Mouse (Mus musculus): ENCODE measurements at regions not wholly inside any gene's neighbourhood (a gene's known extent, or its start where the extent isn't known, plus 50 kb on each side); places are given as distances from the start of the nearest gene placed in this dataset.
A peak's percentile ranks its signal among the peaks of the same experiment; 100 is the strongest.

DNA sequence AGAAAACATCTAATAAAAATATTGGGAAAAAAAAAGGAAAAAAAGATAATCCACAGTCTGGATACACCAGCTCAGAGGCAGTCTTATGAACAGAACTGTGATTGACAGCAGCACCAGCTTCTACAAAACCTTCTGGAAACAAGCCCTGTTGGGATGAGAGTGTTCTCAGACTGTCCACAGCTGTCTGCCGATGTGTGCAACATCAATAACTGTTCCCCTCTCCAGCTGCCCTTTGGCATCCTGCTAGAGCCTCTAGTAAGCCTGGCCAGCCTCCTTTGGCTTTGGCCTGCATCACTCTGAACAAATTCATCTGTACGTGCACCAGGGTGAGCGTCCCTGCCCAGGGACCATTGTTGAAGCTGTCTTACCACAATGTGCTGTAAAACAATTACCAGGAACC lies 137.0 kb upstream of the Irs2 start:
- no peak for DNase-seq (ENCODE audit: low spot score)

- no peak for DNase-seq (ENCODE audit: low spot score)
Observed at GRCm38 (mm10) chr8:11140566-11140965, 132.3 kb upstream of the Irs2 start.

DNA sequence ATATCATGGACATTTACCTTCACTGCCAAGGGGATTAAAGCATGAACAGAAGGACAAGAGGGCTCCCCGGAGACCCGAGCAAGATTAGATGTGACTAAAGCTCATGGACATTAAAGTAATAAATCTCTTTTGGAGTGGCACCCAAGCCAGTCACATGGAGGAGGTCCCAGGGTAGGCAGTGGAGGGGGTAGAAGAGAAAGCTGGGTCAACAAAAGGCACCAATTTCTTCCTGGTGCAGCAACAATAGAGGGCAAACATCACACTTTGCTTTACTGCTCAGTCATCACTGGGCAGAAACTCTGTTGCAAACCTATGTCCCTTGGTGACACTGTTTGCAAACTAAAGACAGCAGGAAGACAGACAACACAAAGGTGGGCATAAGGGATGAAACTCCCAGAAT lies 131.0 kb upstream of the Irs2 start:
- no peak for DNase-seq (ENCODE audit: low spot score)

DNA sequence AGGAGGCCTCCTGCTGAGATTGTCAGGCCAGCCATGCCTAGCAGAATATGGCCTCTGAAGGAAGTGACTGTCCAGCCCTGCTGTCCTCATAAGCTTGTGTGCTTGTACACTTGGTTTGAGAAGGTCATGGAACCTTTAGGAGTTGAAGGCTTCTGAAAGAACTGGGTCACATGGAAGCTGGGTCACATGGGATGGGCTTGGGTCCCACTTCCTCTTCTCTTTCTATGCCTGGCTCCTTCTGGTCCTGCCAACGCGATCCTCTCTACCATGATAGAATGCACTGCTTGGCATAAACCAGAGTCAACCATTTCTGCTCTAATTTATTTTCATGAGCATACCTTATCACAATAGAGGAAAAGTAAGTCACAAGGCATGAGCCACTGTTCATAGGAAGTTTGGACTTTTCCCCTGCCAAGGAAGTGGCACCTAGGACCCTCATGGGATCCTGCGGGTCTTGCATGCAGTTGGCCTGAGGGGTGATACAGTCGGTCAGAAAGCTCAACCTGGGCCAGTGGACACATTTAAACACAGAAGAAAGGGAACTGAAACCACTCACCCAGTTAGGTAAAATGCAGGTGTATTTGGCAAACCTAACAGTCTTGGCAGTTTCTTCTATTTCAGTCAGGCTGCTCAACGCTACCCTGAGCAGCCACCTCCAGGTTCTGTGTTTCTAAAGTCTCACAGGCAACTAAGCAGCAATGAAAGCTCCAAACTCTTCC lies 130.2 kb upstream of the Irs2 start:
- no peak for DNase-seq (ENCODE audit: low spot score)

DNA sequence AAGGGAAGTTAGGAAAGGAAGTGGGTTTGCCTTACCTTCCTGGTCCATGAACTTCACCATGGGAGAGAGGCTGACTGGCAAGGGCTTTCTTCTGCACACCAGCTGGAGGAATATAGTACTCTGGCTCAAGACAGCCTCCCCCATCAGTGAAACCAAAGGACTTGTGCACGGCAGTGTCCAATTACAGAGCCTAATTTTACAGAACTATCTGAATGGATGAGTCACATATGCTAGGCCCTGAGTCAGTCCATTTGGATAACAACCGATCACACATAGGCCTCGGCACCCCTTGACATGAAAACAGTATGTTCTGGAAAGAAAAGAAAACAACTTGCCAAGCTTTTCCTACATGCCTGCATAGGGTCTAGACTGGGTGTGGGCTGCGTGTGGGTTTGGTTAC lies 128.3 kb upstream of the Irs2 start:
- DNase-seq (ENCODE audit: low spot score): no peak

DNA sequence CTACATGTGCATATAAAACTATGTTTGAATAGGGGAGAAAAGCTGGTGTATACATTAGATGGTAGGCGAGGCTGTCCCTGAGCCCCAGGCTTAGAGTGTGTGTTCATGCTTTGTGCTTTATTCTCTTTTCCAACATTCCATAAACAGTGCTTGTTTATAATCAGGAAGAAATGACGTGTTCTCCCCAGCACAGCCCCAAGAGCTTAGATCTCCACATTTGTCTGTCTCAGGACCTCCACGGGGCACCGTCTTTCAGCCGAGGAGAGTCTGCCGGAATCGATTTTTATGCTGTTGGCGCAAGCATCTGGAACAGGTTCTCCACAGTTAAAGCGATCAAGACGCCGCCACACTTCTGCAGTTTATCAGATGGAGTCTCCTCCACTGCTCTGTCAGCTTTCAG lies 126.9 kb upstream of the Irs2 start:
- peak; percentile 13 for DNase-seq (ENCODE audit: low spot score)

DNA sequence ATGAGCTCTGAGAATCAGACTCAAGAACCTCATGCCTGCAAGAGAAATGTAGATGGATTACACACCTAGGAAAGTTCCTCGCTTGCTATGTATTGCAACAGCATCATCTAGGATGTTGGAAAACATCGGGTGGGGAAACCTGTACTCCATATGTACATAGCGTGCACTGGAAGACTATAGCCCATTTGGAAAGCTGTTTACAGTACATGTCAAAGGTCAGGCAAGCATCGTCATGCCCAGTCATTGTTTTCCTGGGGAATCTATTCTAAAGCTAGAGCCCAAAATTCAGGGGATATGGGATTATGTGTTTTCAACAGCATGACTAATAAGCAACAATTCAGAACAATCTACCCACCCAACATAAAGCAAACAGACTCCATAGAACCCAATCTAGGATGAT lies 126.3 kb upstream of the Irs2 start:
- no peak for DNase-seq (ENCODE audit: low spot score)

DNA sequence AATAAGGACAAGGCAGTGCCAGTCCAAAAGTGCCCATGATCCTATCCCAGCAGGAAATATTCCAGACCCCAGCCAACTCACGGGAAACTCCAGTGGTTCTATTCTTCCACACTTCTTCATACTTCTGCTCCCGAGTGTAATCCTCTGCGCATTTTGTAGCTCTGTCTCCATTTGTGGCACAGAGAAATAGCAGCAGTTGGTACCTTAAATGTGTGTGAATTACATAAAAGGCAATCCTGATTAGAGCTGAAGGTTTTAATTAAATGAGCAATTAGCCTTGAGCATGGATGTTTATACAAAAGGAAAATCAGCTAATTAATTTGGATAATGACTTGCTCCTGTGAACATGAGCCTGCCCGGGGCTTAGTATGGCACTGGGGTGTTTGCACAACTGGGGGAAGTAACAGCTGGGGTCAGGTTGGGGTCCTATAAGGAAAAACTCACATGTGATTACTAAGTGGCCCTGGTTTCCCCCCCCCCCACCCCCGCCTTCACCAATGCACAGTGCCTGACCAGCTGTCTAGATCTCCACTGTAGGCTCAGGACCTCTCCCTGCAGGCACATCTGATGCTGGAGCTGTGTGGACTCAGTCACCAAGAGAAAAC lies 110.9 kb upstream of the Irs2 start:
- DNase-seq (ENCODE audit: low spot score): no peak

- DNase-seq (ENCODE audit: low spot score): no peak
Observed at GRCm38 (mm10) chr8:11116534-11116933, 108.3 kb upstream of the Irs2 start.

DNA sequence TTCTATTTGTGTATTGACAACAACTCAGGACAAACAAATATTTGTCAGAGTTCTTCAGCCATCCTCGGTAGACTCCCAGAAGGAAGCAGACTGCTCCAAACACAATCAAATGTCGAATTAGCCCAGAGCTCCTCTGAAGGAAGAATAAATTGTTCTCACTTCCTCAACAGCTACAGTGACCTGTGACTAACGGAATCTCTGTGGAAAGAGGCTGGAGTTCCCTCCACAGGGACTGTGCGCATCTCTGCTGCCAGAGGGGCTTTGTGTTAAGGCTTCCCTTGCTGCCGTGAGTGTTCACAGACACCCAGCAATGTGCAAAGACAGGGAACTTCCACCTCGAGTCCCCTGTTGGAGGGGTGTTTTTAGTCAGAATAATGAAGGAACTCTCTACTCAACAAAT lies 107.0 kb upstream of the Irs2 start:
- no peak for DNase-seq (ENCODE audit: low spot score)

DNA sequence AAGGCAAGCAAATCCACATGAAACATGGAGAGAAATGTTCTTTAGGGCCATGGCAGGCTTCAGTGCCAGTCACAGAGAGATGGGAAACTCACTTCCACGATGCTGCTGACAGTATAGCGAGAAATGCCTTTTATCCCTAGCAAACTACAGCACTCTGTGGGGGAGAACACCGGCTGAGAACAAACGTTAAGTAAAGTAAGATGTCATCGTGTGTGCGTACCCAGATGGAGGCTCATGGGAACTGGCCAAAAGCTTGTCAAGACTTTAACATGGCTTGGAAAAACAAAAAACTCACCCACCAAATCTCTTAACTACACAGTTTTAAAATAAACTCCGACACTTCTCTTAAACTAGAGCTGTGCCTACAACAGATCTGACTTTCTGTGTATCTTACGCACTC lies 106.3 kb upstream of the Irs2 start:
- no peak for DNase-seq (ENCODE audit: low spot score)

- DNase-seq (ENCODE audit: low spot score): no peak
Observed at GRCm38 (mm10) chr8:11112908-11113532, 104.8 kb upstream of the Irs2 start.

DNA sequence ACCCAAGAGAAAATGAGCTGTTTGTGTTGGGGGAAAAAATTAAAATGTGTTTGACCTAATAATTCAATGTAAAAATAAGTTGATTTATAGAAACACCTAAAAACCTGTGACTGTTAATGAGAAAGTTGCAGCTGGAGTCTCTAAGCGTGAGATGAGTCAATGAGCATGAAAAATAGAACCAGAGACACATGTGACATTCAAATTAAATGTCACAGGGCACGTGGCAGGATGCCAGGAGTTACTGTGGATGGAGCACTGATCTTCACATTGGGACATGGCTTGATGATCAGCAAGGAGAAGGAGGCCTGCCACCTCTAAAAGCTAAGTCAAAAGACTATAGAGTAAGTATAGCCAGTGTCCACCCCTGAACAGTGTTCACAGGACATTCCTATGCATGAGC lies 103.7 kb upstream of the Irs2 start:
- DNase-seq (ENCODE audit: low spot score): no peak

DNA sequence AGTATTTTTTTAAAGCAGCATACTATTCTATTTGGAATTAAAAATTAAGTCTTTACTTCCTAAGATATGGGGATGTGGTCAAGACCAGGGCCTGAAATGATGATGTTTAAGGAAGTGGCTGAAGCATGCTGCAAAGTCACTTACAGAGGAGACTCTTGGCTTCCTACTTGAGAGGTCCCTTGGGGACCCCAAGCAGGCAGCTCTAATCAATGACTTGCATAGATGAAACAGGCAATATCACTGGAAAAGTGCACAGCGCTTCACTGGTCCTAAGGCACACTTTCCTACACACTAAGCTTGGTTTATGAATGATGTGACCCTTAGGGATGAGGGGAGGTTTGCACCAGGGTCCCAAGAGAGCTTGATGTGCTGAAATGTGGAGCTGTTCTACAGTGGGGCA lies 99.2 kb upstream of the Irs2 start:
- no peak for DNase-seq (ENCODE audit: low spot score)

DNA sequence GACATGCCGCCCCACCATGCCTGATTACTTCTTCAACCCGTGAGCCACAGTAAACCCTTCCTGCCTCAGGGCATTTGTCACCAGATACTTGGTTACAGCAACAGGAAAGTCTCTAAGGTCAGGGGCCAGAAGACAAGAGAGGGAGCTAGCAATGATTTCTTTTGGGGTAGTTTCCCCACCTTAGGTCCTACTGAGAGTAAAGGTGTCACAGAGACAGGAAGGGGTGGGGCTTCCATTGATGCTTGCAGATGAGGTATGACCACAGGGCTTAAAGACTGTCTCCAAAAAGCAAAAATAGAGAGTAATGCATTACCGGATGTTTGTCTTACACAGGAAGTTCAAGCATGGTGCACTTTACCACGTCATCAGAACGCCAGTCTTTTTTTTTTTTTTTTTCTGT lies 98.8 kb upstream of the Irs2 start:
- no peak for DNase-seq (ENCODE audit: low spot score)

- no peak for DNase-seq (ENCODE audit: low spot score)
Observed at GRCm38 (mm10) chr8:11103745-11104607, 95.7 kb upstream of the Irs2 start.

DNA sequence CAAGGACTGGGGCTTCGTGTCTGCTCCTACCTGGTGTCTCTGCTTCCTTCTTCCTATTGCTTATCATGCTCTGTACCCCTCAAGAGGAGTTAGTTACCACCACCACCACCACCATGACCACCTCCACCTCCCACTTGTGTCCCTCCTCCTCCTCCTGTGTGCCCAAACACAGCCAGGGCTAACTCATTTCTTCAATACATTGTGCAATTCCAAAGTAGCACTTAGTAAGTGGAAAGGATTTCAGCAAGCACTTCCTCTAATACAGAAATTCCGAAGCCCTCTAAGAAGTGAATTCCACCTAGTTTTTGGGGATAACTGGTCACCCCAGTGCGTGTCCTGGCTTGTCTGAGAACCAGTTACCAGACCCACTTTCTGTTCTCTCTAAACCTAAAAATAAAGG lies 92.1 kb upstream of the Irs2 start:
- no peak for DNase-seq (ENCODE audit: low spot score)

- DNase-seq (ENCODE audit: low spot score): no peak
Observed at GRCm38 (mm10) chr8:11099591-11099855, 91.3 kb upstream of the Irs2 start.

DNA sequence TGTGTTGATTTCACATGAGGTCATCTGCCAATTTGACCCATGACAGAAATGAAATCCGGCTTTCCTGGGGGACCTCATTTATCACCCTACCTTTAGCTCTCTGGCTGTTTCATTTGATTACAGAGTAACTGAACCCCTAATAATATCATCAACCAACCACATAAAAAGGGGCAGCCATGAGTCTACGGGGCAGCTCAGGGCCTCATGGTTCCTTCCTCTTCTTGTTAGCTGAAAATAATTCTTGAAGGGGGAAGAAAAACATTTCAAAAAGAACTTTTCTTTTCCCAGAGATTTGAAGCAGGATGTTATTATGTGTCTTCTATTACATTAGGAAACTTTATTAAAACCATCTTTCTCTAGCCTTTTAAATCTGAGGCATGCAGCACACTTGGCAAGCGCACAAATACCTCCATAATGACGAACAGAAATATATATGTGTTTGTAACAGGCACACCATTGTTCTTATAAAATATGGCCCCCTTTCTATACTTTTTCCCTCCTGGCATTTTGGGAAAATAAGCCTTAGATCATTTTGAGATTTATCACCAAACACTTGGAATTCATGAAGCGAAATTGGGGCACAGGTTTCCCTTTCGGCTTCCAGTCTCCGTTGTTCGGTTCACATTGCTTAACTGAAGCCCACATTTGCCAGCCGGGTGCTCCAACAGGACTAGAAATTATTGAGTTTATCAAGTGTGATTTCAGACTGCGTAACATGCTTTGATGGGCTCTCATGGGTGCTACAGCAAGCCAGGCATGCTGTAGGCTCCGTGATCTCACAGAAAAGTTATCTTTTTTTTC lies 90.7 kb upstream of the Irs2 start:
- no peak for DNase-seq (ENCODE audit: low spot score)

DNA sequence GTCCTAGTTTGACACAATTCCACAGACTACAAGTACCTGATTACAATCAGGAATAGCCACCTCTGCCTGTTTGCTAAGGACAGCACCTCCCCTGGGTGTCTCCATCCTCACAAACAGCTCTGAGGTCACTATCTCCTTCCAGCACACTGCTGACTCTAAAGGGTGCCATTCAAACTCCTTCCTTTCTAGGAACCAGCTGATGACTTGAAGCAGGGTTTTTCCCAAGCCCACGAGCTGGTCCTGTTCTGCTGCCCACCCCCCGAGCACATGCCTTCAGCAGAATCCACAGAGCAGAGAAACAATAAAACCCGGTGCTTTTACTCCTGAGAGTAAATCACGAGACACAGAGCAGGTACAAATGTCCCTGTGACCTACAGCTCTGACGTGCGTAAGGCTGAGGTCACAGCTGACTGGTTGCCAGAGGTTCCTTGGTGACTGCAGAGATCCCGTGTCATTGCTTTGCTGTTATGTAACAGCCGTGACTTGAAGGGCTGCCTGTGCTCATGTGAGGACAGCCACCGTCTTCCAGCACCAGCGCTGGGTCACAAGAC lies 90.0 kb upstream of the Irs2 start:
- DNase-seq (ENCODE audit: low spot score): no peak

- DNase-seq (ENCODE audit: low spot score): no peak
Observed at GRCm38 (mm10) chr8:11097813-11098212, 89.6 kb upstream of the Irs2 start.

GRCm38 (mm10) chr8:11094516-11094915 lies 86.3 kb upstream of the Irs2 start:
- DNase-seq (ENCODE audit: low spot score): no peak

Measured in embryo, embryonic 10.5 days (tissue).